Mouse (Mus musculus): ENCODE measurements around the gene Riok1.

Riok1 gene

GRCm38 (mm10) chr13:38036343-38037043 is at the start of gene Riok1:
Gene Riok1 (plus strand): TSS chr13:38036995.
- DNase-seq = peak in 1 of 2 experiments; percentile 17

GRCm38 (mm10) chr13:37989701-37990100 is 47.1 kb upstream of the Riok1 start:
- no peak for DNase-seq

- no peak for DNase-seq
These were observed 44.0 kb upstream of the Riok1 start for GRCm38 (mm10) chr13:37992638-37993371.

- DNase-seq = no peak
These were observed 43.5 kb upstream of the Riok1 start for GRCm38 (mm10) chr13:37993376-37993703.

GRCm38 (mm10) chr13:37993704-37994404 is 42.9 kb upstream of the Riok1 start, which contains the start of gene Ssr1:
Gene Ssr1 (minus strand): TSS chr13:37994217.
- peak; percentile 97 to 98 for DNase-seq

GRCm38 (mm10) chr13:37994405-37994749 is 42.4 kb upstream of the Riok1 start:
- no peak for DNase-seq

- DNase-seq = no peak
These were observed 37.1 kb upstream of the Riok1 start for GRCm38 (mm10) chr13:37999713-38000112.

GRCm38 (mm10) chr13:38002461-38002860 is 34.3 kb upstream of the Riok1 start:
- DNase-seq = no peak

- no peak for DNase-seq
These were observed 28.8 kb upstream of the Riok1 start for GRCm38 (mm10) chr13:38007972-38008371.

- peak; percentile 15 to 29 for DNase-seq
These were observed 26.9 kb upstream of the Riok1 start for GRCm38 (mm10) chr13:38009721-38010408.

GRCm38 (mm10) chr13:38010444-38010910 is 26.3 kb upstream of the Riok1 start:
- DNase-seq = peak; percentile 11 to 26

- no peak for DNase-seq
These were observed 24.4 kb upstream of the Riok1 start for GRCm38 (mm10) chr13:38012436-38012835.

GRCm38 (mm10) chr13:38015591-38015990 is 21.2 kb upstream of the Riok1 start:
- no peak for DNase-seq

- DNase-seq = no peak
These were observed 18.0 kb upstream of the Riok1 start for GRCm38 (mm10) chr13:38018791-38019190.

- DNase-seq = peak in 1 of 2 experiments; percentile 6
These were observed 10.9 kb upstream of the Riok1 start for GRCm38 (mm10) chr13:38025874-38026273.

GRCm38 (mm10) chr13:38027618-38028248 is 9.1 kb upstream of the Riok1 start:
- no peak for DNase-seq

- DNase-seq = no peak
These were observed 8.4 kb upstream of the Riok1 start for GRCm38 (mm10) chr13:38028407-38028806.

GRCm38 (mm10) chr13:38037044-38037687 is 371 bp downstream of the Riok1 start, which contains the start of gene Cage1:
Gene Cage1 (minus strand): TSS chr13:38037069.
- DNase-seq = peak; percentile 98

GRCm38 (mm10) chr13:38037811-38038210 is 1.0 kb downstream of the Riok1 start:
- DNase-seq = peak in 1 of 2 experiments; percentile 12

GRCm38 (mm10) chr13:38049888-38050287 is 13.1 kb downstream of the Riok1 start:
- no peak for DNase-seq

GRCm38 (mm10) chr13:38062678-38063077 is 25.9 kb downstream of the Riok1 start:
- no peak for DNase-seq

Measured in lung, postnatal 4 days (tissue).